In the genomic region with DNA sequence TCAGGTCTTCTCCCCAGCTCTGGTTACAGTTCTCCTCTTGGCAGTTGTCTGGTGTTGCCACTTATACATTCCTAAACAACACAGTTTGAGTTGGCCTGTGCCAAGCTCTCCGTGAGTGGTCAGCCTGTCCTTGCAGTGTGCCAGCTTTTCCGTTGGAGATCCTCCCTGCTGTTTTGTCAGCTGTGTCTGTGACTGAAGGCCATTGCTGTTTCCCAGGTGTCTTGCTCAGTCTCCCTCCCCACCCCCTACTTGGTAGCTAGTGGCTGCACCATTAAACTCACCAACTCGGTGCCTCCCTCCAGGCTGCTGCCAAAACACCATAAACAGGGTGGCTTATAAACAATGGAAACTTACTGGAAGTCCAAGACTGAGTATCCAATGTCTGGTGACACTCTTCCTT, we compare ENCODE assay signal across 9 mouse cellular contexts. TPM values are rescaled to one million over a fixed set of nuclear protein-coding genes. Genes with fewer than 3 reads are reported as not detected.
A peak's percentile ranks its signal among the peaks of the same experiment; 100 is the strongest.
DNase-seq lines count a peak whose midpoint lies in the region; TF ChIP-seq lines count a peak whose summit lies in the region.
"Had no signal": no experiment of that assay in that cellular context is flagged by ENCODE, and none has a peak within 500 bp of the region (broad histone marks: within the 10 kb centered on the region; RNA-seq: fewer than 3 reads in every experiment).

No protein-coding gene starts in this region.

- H3ac ChIP-seq in myocyte (ENCODE audit: control insufficient read depth, insufficient read length), result no peak overlapping the region

- no peaks in the 10 kb centered on the region for H3K36me3 ChIP-seq in myocyte (ENCODE audit: control insufficient read depth, insufficient read depth)

- no peak overlapping the region for H3K4me3 ChIP-seq in myocyte
- H3K4me3 ChIP-seq: hindbrain, embryonic 13.5 days; neural tube, embryonic 13.5 days had no signal

- H3K27me3 ChIP-seq in myocyte (ENCODE audit: control insufficient read depth, insufficient read depth, insufficient read length), result no peaks in the 10 kb centered on the region
- H3K27me3 ChIP-seq: hindbrain, embryonic 13.5 days; neural tube, embryonic 13.5 days had no signal

- no peak for TF ChIP-seq POLR2A in myocyte (IDR thresholded peaks at IDR 0.05; ENCODE audit: insufficient read length, low read depth)

- DNase-seq in ovary, adult 18-20 months (ENCODE audit: low spot score), result peak; percentile 78
- no peak for DNase-seq in ovary, postnatal 10 days (ENCODE audit: low spot score)
- DNase-seq in cerebellum, adult 11-12 months, result peak; percentile 89
- DNase-seq in kidney, adult 11 months, result peak; percentile 82
- DNase-seq in thymus, adult 18-20 months, result no peak
- DNase-seq in right cerebral cortex, adult 18-20 months, result no peak

- peak overlapping the region; percentile 74 for H3K4me2 ChIP-seq in myocyte (ENCODE audit: low read depth)
- H3K4me2 ChIP-seq: hindbrain, embryonic 13.5 days; neural tube, embryonic 13.5 days had no signal

- no peaks in the 10 kb centered on the region for H3K79me2 ChIP-seq in myocyte (ENCODE audit: control insufficient read depth, insufficient read depth)

TF ChIP-seq in myocyte, 11 proteins besides CTCF, POLR2A, EP300 and RAD21:
- peak; percentile 86 to 89 (median 89) for TF ChIP-seq MYOD1 (IDR thresholded peaks at IDR 0.05; ENCODE audit: control insufficient read depth in 1 of 3, insufficient read length in 2 of 3, low read depth in 2 of 3)
- no peak for TF ChIP-seq E2F4 (IDR thresholded peaks at IDR 0.05; ENCODE audit: insufficient read depth)
- TF ChIP-seq CEBPB (IDR thresholded peaks at IDR 0.05; ENCODE audit: insufficient read depth, poor library complexity, severe bottlenecking), result no peak
- peak; percentile 82 for TF ChIP-seq TCF12 (IDR thresholded peaks at IDR 0.05; ENCODE audit: insufficient read depth, poor library complexity, severe bottlenecking)
- TF ChIP-seq POLR2AphosphoS2 (IDR thresholded peaks at IDR 0.05; ENCODE audit: insufficient read length, low read depth), result no peak
- TF ChIP-seq TCF3 (IDR thresholded peaks at IDR 0.05; ENCODE audit: insufficient read length, low read depth), result peak; percentile 64
- no peak for TF ChIP-seq SRF (IDR thresholded peaks at IDR 0.05; ENCODE audit: control insufficient read depth, insufficient read length, low read depth)
- TF ChIP-seq MYOG (IDR thresholded peaks at IDR 0.05; ENCODE audit: control insufficient read depth in 1 of 3, insufficient read depth in 1 of 3, insufficient read length in 2 of 3, low read depth in 2 of 3), result peak in 2 of 3 experiments; percentile 76 to 87
- TF ChIP-seq REST (IDR thresholded peaks at IDR 0.05; ENCODE audit: insufficient read depth, insufficient read length), result no peak
- no peak for TF ChIP-seq MAX (IDR thresholded peaks at IDR 0.05; ENCODE audit: low read depth)
- no peak for TF ChIP-seq USF1 (IDR thresholded peaks at IDR 0.05; ENCODE audit: low read depth)
TF ChIP-seq in myocyte: peak in this region for 4.

RNA-seq across cellular contexts. Expression of gene Gmpr, which starts 17.1 kb away (rescaled TPM):
- polyA plus RNA-seq in myocyte (2012; fragmentation: generic; extraction: Trizol), result 41.6 TPM

Comparison
In these comparisons a context has a peak if more than half of its experiments do, and no peak if none do; other contexts are left out.
1. DNase-seq: peak in ovary, adult 18-20 months (single experiment), cerebellum, adult 11-12 months (single experiment) and kidney, adult 11 months (single experiment); none in ovary, postnatal 10 days (single experiment), thymus, adult 18-20 months (0 of 2) and right cerebral cortex, adult 18-20 months (single experiment).